Mouse (Mus musculus): ENCODE data around the gene Ripply3. TPM values are rescaled to one million over a fixed set of nuclear protein-coding genes. Genes with fewer than 3 reads are reported as not detected.

Gene Ripply3
- 0.99 and 1.1 TPM in 2 replicates for polyA plus RNA-seq (2015; fragmentation: Nextera tagmentation; extraction: Ambion mirVana)

- Histone ChIP-seq H3K4me1 (replicated peaks; ENCODE audit: control insufficient read depth, insufficient read depth, low read length) (peaks cover 25% of the 10 kb centered on the region), H3K9me3 (ENCODE audit: control insufficient read depth, low read length) (no peaks in the 10 kb centered on the region), H3K4me3 (replicated peaks; ENCODE audit: low read length) (peak within 1 kb of the TSS; percentile 46), H3K4me2 (ENCODE audit: low read length) (peak within 1 kb of the TSS; percentile 79), H3K9ac (replicated peaks; ENCODE audit: low read depth, low read length) (peak within 1 kb of the TSS; percentile 44), H3K27me3 (replicated peaks; ENCODE audit: control insufficient read depth, insufficient read depth, low read length) (peaks cover 18% of the 10 kb centered on the region), H3K36me3 (ENCODE audit: control insufficient read depth, insufficient read depth) (no peaks in the 10 kb centered on the region), H3K27ac (ENCODE audit: low read length) (no peak within 1 kb of the TSS)
- 2% methylated on average over 63 of the region's 63 CpGs for WGBS
- ATAC-seq, result no peak
Measured at GRCm38 (mm10) chr16:94327781-94328711, at the start of gene Ripply3. Ripply3 (plus strand) TSS chr16:94328420.

GRCm38 (mm10) chr16:94283972-94284371 is 44.2 kb upstream of the Ripply3 start:
- H3K9me3 ChIP-seq (ENCODE audit: control insufficient read depth, low read length), result no peaks in the 10 kb centered on the region
- no peak for ATAC-seq
- WGBS, result 91% methylated on average over 3 of the region's 3 CpGs
- peaks cover 1% of the 10 kb centered on the region for H3K4me1 ChIP-seq (replicated peaks; ENCODE audit: control insufficient read depth, insufficient read depth, low read length)
- H3K4me2 ChIP-seq (ENCODE audit: low read length), result no peak overlapping the region
- H3K4me3 ChIP-seq (replicated peaks; ENCODE audit: low read length), result no peak overlapping the region
- no peak overlapping the region for H3K27ac ChIP-seq (ENCODE audit: low read length)
- H3K36me3 ChIP-seq (ENCODE audit: control insufficient read depth, insufficient read depth), result no peaks in the 10 kb centered on the region
- no peaks in the 10 kb centered on the region for H3K27me3 ChIP-seq (replicated peaks; ENCODE audit: control insufficient read depth, insufficient read depth, low read length)
- no peak overlapping the region for H3K9ac ChIP-seq (replicated peaks; ENCODE audit: low read depth, low read length)

- Histone ChIP-seq H3K4me2 (ENCODE audit: low read length) (no peak overlapping the region), H3K27ac (ENCODE audit: low read length) (no peak overlapping the region), H3K4me3 (replicated peaks; ENCODE audit: low read length) (no peak overlapping the region), H3K9ac (replicated peaks; ENCODE audit: low read depth, low read length) (no peak overlapping the region), H3K36me3 (ENCODE audit: control insufficient read depth, insufficient read depth) (no peaks in the 10 kb centered on the region), H3K9me3 (ENCODE audit: control insufficient read depth, low read length) (no peaks in the 10 kb centered on the region), H3K4me1 (replicated peaks; ENCODE audit: control insufficient read depth, insufficient read depth, low read length) (peaks cover 12% of the 10 kb centered on the region), H3K27me3 (replicated peaks; ENCODE audit: control insufficient read depth, insufficient read depth, low read length) (no peaks in the 10 kb centered on the region)
- 85% methylated on average over 9 of the region's 9 CpGs for WGBS
- no peak for ATAC-seq
Measured at GRCm38 (mm10) chr16:94287826-94288225, 40.4 kb upstream of the Ripply3 start.

GRCm38 (mm10) chr16:94289138-94290072 is 38.8 kb upstream of the Ripply3 start:
- Histone ChIP-seq H3K9me3 (ENCODE audit: control insufficient read depth, low read length) (no peaks in the 10 kb centered on the region), H3K27ac (ENCODE audit: low read length) (peak overlapping the region; percentile 35), H3K4me2 (ENCODE audit: low read length) (peak overlapping the region; percentile 93), H3K9ac (replicated peaks; ENCODE audit: low read depth, low read length) (peak overlapping the region; percentile 84), H3K4me3 (replicated peaks; ENCODE audit: low read length) (peak overlapping the region; percentile 65), H3K4me1 (replicated peaks; ENCODE audit: control insufficient read depth, insufficient read depth, low read length) (peaks cover 12% of the 10 kb centered on the region), H3K36me3 (ENCODE audit: control insufficient read depth, insufficient read depth) (no peaks in the 10 kb centered on the region), H3K27me3 (replicated peaks; ENCODE audit: control insufficient read depth, insufficient read depth, low read length) (no peaks in the 10 kb centered on the region)
- 8% methylated on average over 36 of the region's 39 CpGs for WGBS
- ATAC-seq, result peak; percentile 36

GRCm38 (mm10) chr16:94290073-94290999 is 37.9 kb upstream of the Ripply3 start:
- Histone ChIP-seq H3K4me3 (replicated peaks; ENCODE audit: low read length) (peak overlapping the region; percentile 65), H3K27ac (ENCODE audit: low read length) (peak overlapping the region; percentile 35), H3K4me1 (replicated peaks; ENCODE audit: control insufficient read depth, insufficient read depth, low read length) (peaks cover 12% of the 10 kb centered on the region), H3K27me3 (replicated peaks; ENCODE audit: control insufficient read depth, insufficient read depth, low read length) (no peaks in the 10 kb centered on the region), H3K4me2 (ENCODE audit: low read length) (peak overlapping the region; percentile 93), H3K9me3 (ENCODE audit: control insufficient read depth, low read length) (no peaks in the 10 kb centered on the region), H3K9ac (replicated peaks; ENCODE audit: low read depth, low read length) (peak overlapping the region; percentile 84), H3K36me3 (ENCODE audit: control insufficient read depth, insufficient read depth) (no peaks in the 10 kb centered on the region)
- 5% methylated on average over 52 of the region's 52 CpGs for WGBS
- ATAC-seq, result peak; percentile 97

GRCm38 (mm10) chr16:94291141-94291540 is 37.1 kb upstream of the Ripply3 start:
- no peak overlapping the region for H3K27ac ChIP-seq (ENCODE audit: low read length)
- no peaks in the 10 kb centered on the region for H3K36me3 ChIP-seq (ENCODE audit: control insufficient read depth, insufficient read depth)
- H3K9me3 ChIP-seq (ENCODE audit: control insufficient read depth, low read length), result no peaks in the 10 kb centered on the region
- no peak overlapping the region for H3K9ac ChIP-seq (replicated peaks; ENCODE audit: low read depth, low read length)
- peaks cover 12% of the 10 kb centered on the region for H3K4me1 ChIP-seq (replicated peaks; ENCODE audit: control insufficient read depth, insufficient read depth, low read length)
- no peaks in the 10 kb centered on the region for H3K27me3 ChIP-seq (replicated peaks; ENCODE audit: control insufficient read depth, insufficient read depth, low read length)
- no peak overlapping the region for H3K4me2 ChIP-seq (ENCODE audit: low read length)
- H3K4me3 ChIP-seq (replicated peaks; ENCODE audit: low read length), result no peak overlapping the region
- 82% methylated on average over 4 of the region's 4 CpGs for whole genome bisulfite sequencing
- no peak for ATAC-seq

- Histone ChIP-seq H3K36me3 (ENCODE audit: control insufficient read depth, insufficient read depth) (no peaks in the 10 kb centered on the region), H3K27me3 (replicated peaks; ENCODE audit: control insufficient read depth, insufficient read depth, low read length) (no peaks in the 10 kb centered on the region), H3K4me1 (replicated peaks; ENCODE audit: control insufficient read depth, insufficient read depth, low read length) (peaks cover 5% of the 10 kb centered on the region; the same call in 1 of the 2 replicates), H3K9ac (replicated peaks; ENCODE audit: low read depth, low read length) (no peak overlapping the region), H3K9me3 (ENCODE audit: control insufficient read depth, low read length) (no peaks in the 10 kb centered on the region), H3K4me3 (replicated peaks; ENCODE audit: low read length) (no peak overlapping the region), H3K4me2 (ENCODE audit: low read length) (no peak overlapping the region), H3K27ac (ENCODE audit: low read length) (no peak overlapping the region)
- no peak for ATAC-seq
- WGBS, result 87% methylated on average over 5 of the region's 5 CpGs
Measured at GRCm38 (mm10) chr16:94298081-94298480, 30.1 kb upstream of the Ripply3 start.

- Histone ChIP-seq H3K27ac (ENCODE audit: low read length) (no peak overlapping the region), H3K4me2 (ENCODE audit: low read length) (no peak overlapping the region), H3K9me3 (ENCODE audit: control insufficient read depth, low read length) (no peaks in the 10 kb centered on the region), H3K4me1 (replicated peaks; ENCODE audit: control insufficient read depth, insufficient read depth, low read length) (peaks cover 5% of the 10 kb centered on the region; the same call in 1 of the 2 replicates), H3K36me3 (ENCODE audit: control insufficient read depth, insufficient read depth) (no peaks in the 10 kb centered on the region), H3K9ac (replicated peaks; ENCODE audit: low read depth, low read length) (no peak overlapping the region), H3K4me3 (replicated peaks; ENCODE audit: low read length) (no peak overlapping the region), H3K27me3 (replicated peaks; ENCODE audit: control insufficient read depth, insufficient read depth, low read length) (no peaks in the 10 kb centered on the region)
- WGBS, result 74% methylated on average over 4 of the region's 4 CpGs
- no peak for ATAC-seq
Measured at GRCm38 (mm10) chr16:94299210-94299609, 29.0 kb upstream of the Ripply3 start.
